Mouse (Mus musculus) myocyte (in vitro differentiated cells): Measurements from ENCODE around the gene Usp48.

ENCODE experiments used
- E2F4 ChIP-seq: IDR thresholded peaks from one replicate; pipeline ENCODE4 v1.6.1; 2011; ENCODE audit warnings: mild to moderate bottlenecking, control low read depth, moderate library complexity; ENCODE audit not compliant: insufficient read depth
- POLR2A ChIP-seq: IDR thresholded peaks from one replicate; pipeline ENCODE4 v1.6.1; 2011; ENCODE audit warnings: low read depth, mild to moderate bottlenecking, control low read depth, moderate library complexity; ENCODE audit not compliant: insufficient read length

DNA sequence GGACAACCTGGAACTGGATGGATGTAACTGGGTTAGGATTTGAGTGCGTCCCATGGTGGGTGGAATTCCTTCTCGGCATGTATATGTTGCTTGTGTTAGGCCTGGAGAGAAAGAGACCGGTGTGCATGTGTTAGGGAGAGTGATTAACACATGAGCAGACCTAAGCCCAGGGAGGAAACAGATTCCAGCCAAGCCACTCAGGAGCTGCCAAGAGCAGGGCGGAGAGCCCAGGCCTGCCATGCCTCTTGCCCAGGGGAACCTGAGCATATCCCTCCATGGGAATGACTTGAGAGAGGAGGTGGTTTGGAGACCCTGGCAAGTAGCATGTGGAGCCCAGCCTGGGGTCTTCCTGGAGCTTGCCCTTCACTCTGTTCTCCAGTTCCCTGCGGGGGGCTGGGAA lies 84.4 kb downstream of the Usp48 start:
- TF ChIP-seq POLR2A (no peak), E2F4 (no peak)
